Mouse (Mus musculus) left cerebral cortex, postnatal 4 days (tissue): ENCODE data around the gene 1700016D06Rik. TPM values are rescaled to one million over a fixed set of nuclear protein-coding genes. Genes with fewer than 3 reads are reported as not detected.
A peak's percentile ranks its signal among the peaks of the same experiment; 100 is the strongest.
"Not testable (repeated sequence)": the region's sequence is repeated elsewhere in the genome, so short reads cannot be mapped to it uniquely, and the experiment has no call there.

ENCODE experiments used
- DNase-seq: peaks from one replicate; pipeline ENCODE4 v3.0.0-alpha.2; 2022
- intact Hi-C: fragments of 180-260 bp; cut with DNase I; formaldehyde crosslinking; loops from one replicate; pipeline ENCODE4 v1.15.1; 2025
- total RNA-seq, 2 experiments: library from RNA; stranded (reverse); gene quantifications; 2 replicates each; pipeline ENCODE4 v1.2.3; 2021

The 1700016D06Rik gene
- total RNA-seq, 2 experiments from 2014 or later: not detected

GRCm38 (mm10) chr8:11704716-11705420 lies 4.0 kb upstream of the 1700016D06Rik start:
- intact Hi-C loops: loop anchor here (10.0 kb wide), 1 partner anchor 150 kb away; the partner anchor contains the start of genes Cars2 and Ing1
- DNase-seq: no peak

GRCm38 (mm10) chr8:11703789-11704188 lies 2.9 kb upstream of the 1700016D06Rik start:
- intact Hi-C loops: loop anchor here (10.0 kb wide), 1 partner anchor 149 kb away; the partner anchor contains the start of genes Cars2 and Ing1
- DNase-seq: no peak

- intact Hi-C loops: loop anchor here (10.0 kb wide), 1 partner anchor 147 kb away; the partner anchor contains the start of genes Cars2 and Ing1
- DNase-seq: no peak
Observed at GRCm38 (mm10) chr8:11701428-11701827, 565 bp upstream of the 1700016D06Rik start.

GRCm38 (mm10) chr8:11700060-11701032 lies 517 bp downstream of the 1700016D06Rik start:
- peak; percentile 85 for DNase-seq
- intact Hi-C loops: loop anchor here (10.0 kb wide), 1 partner anchor 146 kb away; the partner anchor contains the start of genes Cars2 and Ing1

- intact Hi-C loops: loop anchor here (5.0 to 10.0 kb wide), 2 partner anchors 62 to 145 kb away; partner anchors contain the start of genes Ankrd10, Cars2 and Ing1
- DNase-seq: no peak
Observed at GRCm38 (mm10) chr8:11699442-11700001, 1.3 kb downstream of the 1700016D06Rik start.

GRCm38 (mm10) chr8:11697467-11697866 lies 3.4 kb downstream of the 1700016D06Rik start:
- no peak for DNase-seq
- intact Hi-C loops: loop anchor here (5.0 kb wide), 1 partner anchor 60 kb away; the partner anchor contains the start of gene Ankrd10

GRCm38 (mm10) chr8:11696176-11696575 lies 4.7 kb downstream of the 1700016D06Rik start:
- DNase-seq: no peak

GRCm38 (mm10) chr8:11693972-11694371 lies 6.9 kb downstream of the 1700016D06Rik start:
- intact Hi-C loops: no loop called here
- no peak for DNase-seq

More at GRCm38 (mm10) chr8:11696176-11696575, 4.7 kb downstream of the 1700016D06Rik start:
- intact Hi-C loops: loop anchor here (5.0 kb wide), 1 partner anchor 59 kb away; the partner anchor contains the start of gene Ankrd10

GRCm38 (mm10) chr8:11692455-11692854 lies 8.4 kb downstream of the 1700016D06Rik start:
- intact Hi-C loops: no loop called here
- no peak for DNase-seq

- intact Hi-C loops: no loop called here
- DNase-seq: peak; percentile 48
Observed at GRCm38 (mm10) chr8:11691761-11692160, 9.1 kb downstream of the 1700016D06Rik start.

GRCm38 (mm10) chr8:11691284-11691683 lies 9.6 kb downstream of the 1700016D06Rik start:
- intact Hi-C loops: no loop called here
- DNase-seq: no peak

GRCm38 (mm10) chr8:11689945-11690344 lies 10.9 kb downstream of the 1700016D06Rik start:
- intact Hi-C loops: no loop called here
- peak; percentile 26 for DNase-seq

GRCm38 (mm10) chr8:11687251-11687650 lies 13.6 kb downstream of the 1700016D06Rik start:
- no peak for DNase-seq
- intact Hi-C loops: no loop called here

- intact Hi-C loops: no loop called here
- no peak for DNase-seq
Observed at GRCm38 (mm10) chr8:11684558-11684957, 16.3 kb downstream of the 1700016D06Rik start.

- no peak for DNase-seq
- intact Hi-C loops: no loop called here
Observed at GRCm38 (mm10) chr8:11668308-11668707, 32.6 kb downstream of the 1700016D06Rik start.

GRCm38 (mm10) chr8:11666023-11666716 lies 34.7 kb downstream of the 1700016D06Rik start:
- DNase-seq, intact Hi-C loops: not testable (repeated sequence)

GRCm38 (mm10) chr8:11661969-11662368 lies 38.9 kb downstream of the 1700016D06Rik start:
- DNase-seq: peak; percentile 81

GRCm38 (mm10) chr8:11650021-11650420 lies 50.8 kb downstream of the 1700016D06Rik start:
- intact Hi-C loops: no loop called here
- DNase-seq: no peak

More at GRCm38 (mm10) chr8:11661969-11662368, 38.9 kb downstream of the 1700016D06Rik start:
- intact Hi-C loops: no loop called here

GRCm38 (mm10) chr8:11643123-11643522 lies 57.7 kb downstream of the 1700016D06Rik start:
- intact Hi-C loops: no loop called here
- peak; percentile 66 for DNase-seq

GRCm38 (mm10) chr8:11640606-11641005 lies 60.3 kb downstream of the 1700016D06Rik start:
- DNase-seq: no peak

More at GRCm38 (mm10) chr8:11640606-11641005, 60.3 kb downstream of the 1700016D06Rik start:
- intact Hi-C loops: no loop called here
